Mouse (Mus musculus) macrophage (primary cell): ENCODE results near the gene Fzr1. TPM values are rescaled to one million over a fixed set of nuclear protein-coding genes. Genes with fewer than 3 reads are reported as not detected.

Source experiments
- H3K27ac ChIP-seq: fragments of 350-480 bp; formaldehyde crosslinking; 2 replicates; pipeline ENCODE4 v1.9.0; 2021
- H3K36me3 ChIP-seq: fragments of 350-480 bp; formaldehyde crosslinking; 2 replicates; pipeline ENCODE4 v1.9.0; 2021; ENCODE audit errors: inconsistent target
- H3K4me3 ChIP-seq: fragments of 350-480 bp; formaldehyde crosslinking; 2 replicates; pipeline ENCODE4 v1.9.0; 2021; ENCODE audit errors: inconsistent target
- H3K79me2 ChIP-seq: fragments of 350-480 bp; formaldehyde crosslinking; 2 replicates; pipeline ENCODE4 v1.9.0; 2021; ENCODE audit errors: inconsistent target
- WGBS: methylation state at CpG from one replicate; pipeline ENCODE4 v1.1.7; 2026; ENCODE audit warnings: inconsistent platforms; ENCODE audit not compliant: missing documents; 5-methylcytosine and 5-hydroxymethylcytosine counted together
- polyA plus RNA-seq: library from polyadenylated mRNA; stranded (reverse); fragments of 250-400 nt; gene quantifications from 3 replicates; pipeline ENCODE4 v1.2.4, GENCODE M21; 2018; ENCODE audit warnings: inconsistent platforms

Fzr1 gene
- polyA plus RNA-seq, 1 experiment from 2014 or later: 12.9 TPM

GRCm38 (mm10) chr10:81335393-81336340, 42.6 kb downstream of the Fzr1 start:
- Histone ChIP-seq H3K36me3 (no peaks in the 10 kb centered on the region), H3K79me2 (no peaks in the 10 kb centered on the region), H3K27ac (no peak overlapping the region), H3K4me3 (no peak overlapping the region)
- 83% methylated on average over 15 of the region's 19 CpGs for WGBS

GRCm38 (mm10) chr10:81334324-81334723, 44.0 kb downstream of the Fzr1 start:
- WGBS: 88% methylated on average over 11 of the region's 11 CpGs
- H3K4me3 ChIP-seq: no peak overlapping the region
- no peaks in the 10 kb centered on the region for H3K36me3 ChIP-seq
- H3K79me2 ChIP-seq: no peaks in the 10 kb centered on the region
- no peak overlapping the region for H3K27ac ChIP-seq

- no peaks in the 10 kb centered on the region for H3K79me2 ChIP-seq
- H3K27ac ChIP-seq: no peak overlapping the region
- H3K36me3 ChIP-seq: no peaks in the 10 kb centered on the region
- WGBS: 97% methylated on average over 22 of the region's 29 CpGs
- H3K4me3 ChIP-seq: no peak overlapping the region
Measured at GRCm38 (mm10) chr10:81332277-81332676, 46.0 kb downstream of the Fzr1 start.

- no peak overlapping the region for H3K4me3 ChIP-seq
- H3K36me3 ChIP-seq: peaks cover 16% of the 10 kb centered on the region
- WGBS: 79% methylated on average over 4 of the region's 4 CpGs
- H3K79me2 ChIP-seq: no peaks in the 10 kb centered on the region
- H3K27ac ChIP-seq: no peak overlapping the region
Measured at GRCm38 (mm10) chr10:81330007-81330406, 48.3 kb downstream of the Fzr1 start.

- Histone ChIP-seq H3K4me3 (no peak overlapping the region), H3K79me2 (no peaks in the 10 kb centered on the region; the same call in 1 of the 2 replicates), H3K27ac (no peak overlapping the region), H3K36me3 (peaks cover 22% of the 10 kb centered on the region)
- WGBS: 51% methylated on average over 10 of the region's 10 CpGs
Measured at GRCm38 (mm10) chr10:81329194-81329975, 48.9 kb downstream of the Fzr1 start.

GRCm38 (mm10) chr10:81328386-81328785, 49.9 kb downstream of the Fzr1 start, which contains the start of gene Tbxa2r:
Tbxa2r (plus strand) TSS chr10:81328731.
- Histone ChIP-seq H3K4me3 (no peak within 1 kb of the TSS), H3K27ac (no peak within 1 kb of the TSS), H3K36me3 (peaks cover 32% of the 10 kb centered on the region), H3K79me2 (peaks cover 6% of the 10 kb centered on the region; the same call in 1 of the 2 replicates)
- 44% methylated on average over 10 of the region's 10 CpGs for WGBS

GRCm38 (mm10) chr10:81327959-81328358, 50.4 kb downstream of the Fzr1 start:
- peaks cover 36% of the 10 kb centered on the region for H3K36me3 ChIP-seq
- no peak overlapping the region for H3K4me3 ChIP-seq
- 46% methylated on average over 2 of the region's 2 CpGs for WGBS
- peaks cover 10% of the 10 kb centered on the region; the same call in 1 of the 2 replicates for H3K79me2 ChIP-seq
- H3K27ac ChIP-seq: no peak overlapping the region

- H3K4me3 ChIP-seq: no peak overlapping the region
- H3K79me2 ChIP-seq: peaks cover 21% of the 10 kb centered on the region
- no peak overlapping the region for H3K27ac ChIP-seq
- 39% methylated on average over 3 of the region's 6 CpGs for WGBS
- H3K36me3 ChIP-seq: peaks cover 41% of the 10 kb centered on the region
Measured at GRCm38 (mm10) chr10:81326858-81327257, 51.5 kb downstream of the Fzr1 start.

- peaks cover 41% of the 10 kb centered on the region for H3K36me3 ChIP-seq
- H3K27ac ChIP-seq: no peak overlapping the region
- no peak overlapping the region for H3K4me3 ChIP-seq
- WGBS: 91% methylated on average over 17 of the region's 18 CpGs
- H3K79me2 ChIP-seq: peaks cover 27% of the 10 kb centered on the region
Measured at GRCm38 (mm10) chr10:81325781-81326180, 52.5 kb downstream of the Fzr1 start.

- peaks cover 41% of the 10 kb centered on the region for H3K36me3 ChIP-seq
Measured at GRCm38 (mm10) chr10:81325176-81325575, 53.1 kb downstream of the Fzr1 start.

GRCm38 (mm10) chr10:81323791-81324530, 54.4 kb downstream of the Fzr1 start:
- H3K79me2 ChIP-seq: peaks cover 27% of the 10 kb centered on the region
- 92% methylated on average over 18 of the region's 18 CpGs for WGBS
- no peak overlapping the region for H3K4me3 ChIP-seq
- no peak overlapping the region for H3K27ac ChIP-seq
- H3K36me3 ChIP-seq: peaks cover 41% of the 10 kb centered on the region

More at GRCm38 (mm10) chr10:81325176-81325575, 53.1 kb downstream of the Fzr1 start:
- H3K4me3 ChIP-seq: no peak overlapping the region
- WGBS: 96% methylated on average over 14 of the region's 21 CpGs
- no peak overlapping the region for H3K27ac ChIP-seq
- peaks cover 27% of the 10 kb centered on the region for H3K79me2 ChIP-seq

GRCm38 (mm10) chr10:81323141-81323775, 55.1 kb downstream of the Fzr1 start:
- peaks cover 27% of the 10 kb centered on the region for H3K79me2 ChIP-seq
- WGBS: 95% methylated on average over 21 of the region's 23 CpGs
- H3K36me3 ChIP-seq: peaks cover 41% of the 10 kb centered on the region
- H3K27ac ChIP-seq: no peak overlapping the region
- H3K4me3 ChIP-seq: no peak overlapping the region

- H3K79me2 ChIP-seq: peaks cover 27% of the 10 kb centered on the region
- WGBS: 91% methylated on average over 26 of the region's 27 CpGs
- H3K36me3 ChIP-seq: peaks cover 45% of the 10 kb centered on the region
- H3K4me3 ChIP-seq: no peak overlapping the region
- no peak overlapping the region for H3K27ac ChIP-seq
Measured at GRCm38 (mm10) chr10:81322444-81322843, 55.9 kb downstream of the Fzr1 start.

GRCm38 (mm10) chr10:81321436-81321835, 56.9 kb downstream of the Fzr1 start:
- Histone ChIP-seq H3K27ac (peak overlapping the region; percentile 25), H3K36me3 (peaks cover 44% of the 10 kb centered on the region)

More at GRCm38 (mm10) chr10:81321436-81321835, 56.9 kb downstream of the Fzr1 start:
- Histone ChIP-seq H3K79me2 (peaks cover 27% of the 10 kb centered on the region), H3K4me3 (peak overlapping the region; percentile 75)
- 2% methylated on average over 20 of the region's 20 CpGs for WGBS
